Mouse (Mus musculus) retina, embryonic 14.5 days (tissue): ENCODE results near the gene Unc80.

Experiments used
- DNase-seq: peaks from one replicate; pipeline ENCODE4 v3.0.0-alpha.2; 2015; ENCODE audit warnings: low spot score

Unc80 gene

GRCm38 (mm10) chr1:66467821-66468703 lies at the start of gene Unc80:
Gene Unc80 (plus strand): TSS chr1:66468367.
- DNase-seq, result peak; percentile 75

DNA sequence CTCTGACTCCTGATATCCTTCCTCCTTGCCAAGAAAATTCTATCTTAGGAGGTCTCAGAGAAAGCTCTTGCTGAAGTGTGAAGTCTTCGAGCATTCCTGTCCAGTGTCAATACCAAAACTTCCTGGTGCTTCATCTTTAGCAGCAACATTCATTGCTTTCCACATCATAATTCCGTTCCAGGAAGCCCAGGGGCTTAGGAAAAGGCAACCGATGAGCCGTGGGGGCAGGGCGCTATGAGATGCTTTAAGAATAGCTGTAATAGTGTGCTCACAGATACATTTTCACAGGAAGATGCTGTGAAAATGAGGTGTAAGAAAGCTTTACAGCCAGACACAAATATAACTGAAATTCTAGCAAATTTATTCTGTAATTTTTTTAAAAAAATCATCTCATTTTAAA lies 42.1 kb upstream of the Unc80 start:
- DNase-seq, result no peak

- DNase-seq, result no peak
These were observed 37.2 kb upstream of the Unc80 start for GRCm38 (mm10) chr1:66430962-66431361.

DNA sequence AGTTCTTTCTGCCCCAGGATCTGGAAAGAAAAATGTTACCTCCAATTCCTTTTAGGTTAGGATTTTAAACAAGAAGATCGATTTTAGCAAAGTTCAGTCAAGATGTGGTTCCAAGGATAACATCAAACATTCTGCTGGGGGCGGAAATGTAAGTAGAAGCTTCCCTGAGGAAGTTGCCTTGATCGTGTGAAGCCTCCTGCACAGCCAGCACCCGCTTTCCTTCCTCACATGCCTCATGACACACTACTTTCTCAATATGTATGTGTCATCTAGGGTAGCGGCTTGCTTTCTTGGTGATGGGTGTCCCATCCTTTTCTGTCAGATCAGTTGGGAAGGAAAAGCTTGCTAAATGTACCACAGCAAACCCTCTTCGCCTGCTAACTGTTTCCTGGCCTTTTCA lies 36.7 kb upstream of the Unc80 start:
- DNase-seq, result no peak

DNA sequence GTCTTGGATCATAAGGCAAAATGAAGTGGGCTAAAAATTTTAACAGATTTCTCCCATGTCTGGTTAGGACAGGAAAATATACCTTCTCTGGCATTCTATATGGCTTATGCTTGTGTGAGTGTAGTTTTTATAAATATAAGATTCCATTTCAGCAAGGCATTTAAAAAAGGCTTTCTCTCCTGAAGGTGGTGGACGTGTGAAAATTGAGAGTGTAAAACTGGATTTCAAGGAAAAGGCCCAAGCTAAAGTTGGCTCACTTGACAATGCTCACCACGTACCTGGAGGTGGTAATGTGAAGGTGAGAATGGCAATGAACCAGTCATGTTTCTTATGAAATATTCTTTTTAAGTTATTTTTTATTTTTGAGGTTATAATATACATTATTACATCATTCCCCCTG lies 30.1 kb upstream of the Unc80 start:
- DNase-seq, result no peak

GRCm38 (mm10) chr1:66442922-66443321 lies 25.2 kb upstream of the Unc80 start:
- no peak for DNase-seq

DNA sequence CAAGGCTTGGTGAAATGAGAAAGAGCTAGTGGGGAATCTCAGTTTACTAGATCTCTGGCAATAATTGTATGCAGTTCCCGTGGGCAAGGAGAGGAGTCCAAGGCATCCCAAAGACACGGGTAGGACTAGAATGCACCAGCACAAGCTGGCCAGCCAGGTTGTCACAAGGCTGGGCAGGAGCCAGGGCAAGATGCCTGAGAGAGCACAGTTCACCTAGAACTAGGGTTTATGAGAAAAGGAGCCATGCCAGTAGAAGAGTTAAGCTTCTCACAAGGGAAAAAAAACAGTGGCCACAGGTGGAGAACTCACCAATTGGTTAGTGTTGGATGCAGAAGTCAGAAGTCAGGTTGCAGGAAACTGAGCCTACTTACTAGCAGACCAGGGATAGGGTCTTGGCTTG lies 18.7 kb upstream of the Unc80 start:
- DNase-seq, result no peak

- no peak for DNase-seq
These were observed 11.6 kb upstream of the Unc80 start for GRCm38 (mm10) chr1:66456580-66456979.

GRCm38 (mm10) chr1:66457747-66458146 lies 10.4 kb upstream of the Unc80 start:
- no peak for DNase-seq

DNA sequence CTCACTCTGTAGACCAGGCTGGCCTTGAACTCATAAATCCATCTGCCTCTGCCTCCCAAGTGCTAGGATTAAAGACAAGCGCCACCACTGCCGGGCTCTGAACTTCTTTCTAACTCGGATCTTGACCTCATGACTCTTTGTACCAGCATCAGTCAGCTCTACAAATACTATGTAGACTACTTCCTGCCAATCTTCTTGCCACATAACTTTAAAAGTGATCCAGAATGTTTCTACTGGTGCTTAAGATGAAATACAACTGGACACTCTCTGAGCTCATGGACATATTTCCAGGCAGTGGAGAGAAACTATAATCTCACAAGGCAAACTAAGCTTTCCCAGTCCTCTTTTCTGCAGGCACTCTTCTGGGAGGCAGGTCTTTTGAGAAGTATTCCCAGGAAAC lies 8.8 kb upstream of the Unc80 start:
- no peak for DNase-seq

DNA sequence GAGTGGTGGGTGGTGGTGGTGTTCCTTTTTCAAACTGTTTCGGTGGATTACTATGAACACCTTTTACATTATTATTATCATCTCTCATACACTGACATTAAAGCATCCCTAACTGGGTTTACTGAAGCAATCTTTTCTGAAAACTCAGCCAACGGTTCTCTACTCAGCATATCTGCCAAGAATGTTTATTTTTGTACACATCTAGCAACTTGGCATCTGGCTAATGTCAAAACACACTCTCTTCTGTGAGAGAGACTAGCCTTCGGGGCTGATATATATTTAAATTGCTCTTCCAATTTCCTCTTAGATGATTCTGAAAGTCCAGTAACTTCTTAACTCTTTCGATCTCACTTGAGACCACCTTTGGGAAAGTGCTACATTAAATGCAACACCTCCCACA lies 7.3 kb upstream of the Unc80 start:
- no peak for DNase-seq

- peak; percentile 33 for DNase-seq
These were observed 495 bp downstream of the Unc80 start for GRCm38 (mm10) chr1:66468704-66469020.

DNA sequence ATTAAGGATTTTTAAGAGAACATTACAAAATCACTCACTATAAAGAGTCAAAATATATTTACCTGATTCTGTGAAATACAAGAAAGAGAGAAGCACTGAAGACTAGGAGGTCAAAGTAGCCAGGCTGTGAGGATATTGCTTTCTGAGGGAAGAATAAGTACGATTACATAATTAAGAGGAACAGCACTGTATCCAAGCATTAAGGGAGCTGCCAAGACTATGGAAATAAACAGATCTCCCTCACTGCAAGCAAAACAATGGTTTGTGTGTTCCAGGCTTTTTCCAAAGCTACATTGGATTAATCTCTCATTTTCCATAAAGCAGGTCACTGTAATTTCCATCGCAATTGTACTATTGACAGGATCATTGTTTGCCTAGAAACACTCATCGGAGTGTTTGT lies 14.6 kb downstream of the Unc80 start:
- no peak for DNase-seq

- no peak for DNase-seq
These were observed 24.9 kb downstream of the Unc80 start for GRCm38 (mm10) chr1:66493064-66493463.

- DNase-seq, result peak; percentile 76
These were observed 27.3 kb downstream of the Unc80 start for GRCm38 (mm10) chr1:66495310-66496012.

GRCm38 (mm10) chr1:66550812-66551211 lies 82.6 kb downstream of the Unc80 start:
- DNase-seq, result no peak

- DNase-seq, result no peak
These were observed 84.3 kb downstream of the Unc80 start for GRCm38 (mm10) chr1:66552396-66552966.

- no peak for DNase-seq
These were observed 93.6 kb downstream of the Unc80 start for GRCm38 (mm10) chr1:66561636-66562270.

- DNase-seq, result no peak
These were observed 94.2 kb downstream of the Unc80 start for GRCm38 (mm10) chr1:66562332-66562731.

DNA sequence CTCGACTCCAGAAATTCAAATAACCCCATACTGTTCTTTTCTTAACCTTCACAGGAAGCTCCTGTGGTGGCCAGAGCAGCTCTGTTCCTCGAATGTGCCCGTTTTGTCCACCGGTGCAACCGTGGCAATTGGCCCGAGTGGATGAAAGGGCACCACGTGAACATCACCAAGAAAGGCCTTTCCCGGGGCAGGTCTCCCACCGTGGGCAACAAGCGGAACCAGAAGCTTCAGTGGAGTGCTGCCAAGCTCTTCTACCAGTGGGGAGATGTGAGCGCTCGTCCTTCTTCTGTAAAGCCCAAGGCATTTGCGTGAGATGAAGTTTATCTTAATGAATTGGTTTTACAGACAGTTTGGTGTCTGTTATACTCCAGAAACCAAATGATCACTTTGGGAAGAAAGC lies 101.6 kb downstream of the Unc80 start:
- DNase-seq, result no peak

- no peak for DNase-seq
These were observed 129.1 kb downstream of the Unc80 start for GRCm38 (mm10) chr1:66597163-66597788.

GRCm38 (mm10) chr1:66608304-66608703 lies 140.1 kb downstream of the Unc80 start:
- DNase-seq, result no peak
